Mouse (Mus musculus) left cerebral cortex, adult 18-20 months (tissue): ENCODE results near the gene Ubl4b. TPM values are rescaled to one million over a fixed set of nuclear protein-coding genes. Genes with fewer than 3 reads are reported as not detected.

ENCODE experiments used
- DNase-seq, 2 experiments: peaks; one replicate each; pipeline ENCODE4 v3.0.0; 2021 to 2022; ENCODE audit warnings: low spot score in 2 of 2, mixed read lengths in 1 of 2
- total RNA-seq, 2 experiments: library from RNA; stranded (reverse); gene quantifications; 2 replicates each; pipeline ENCODE4 v1.2.3; 2021

Gene Ubl4b
- total RNA-seq, 2 experiments from 2014 or later = not detected

DNA sequence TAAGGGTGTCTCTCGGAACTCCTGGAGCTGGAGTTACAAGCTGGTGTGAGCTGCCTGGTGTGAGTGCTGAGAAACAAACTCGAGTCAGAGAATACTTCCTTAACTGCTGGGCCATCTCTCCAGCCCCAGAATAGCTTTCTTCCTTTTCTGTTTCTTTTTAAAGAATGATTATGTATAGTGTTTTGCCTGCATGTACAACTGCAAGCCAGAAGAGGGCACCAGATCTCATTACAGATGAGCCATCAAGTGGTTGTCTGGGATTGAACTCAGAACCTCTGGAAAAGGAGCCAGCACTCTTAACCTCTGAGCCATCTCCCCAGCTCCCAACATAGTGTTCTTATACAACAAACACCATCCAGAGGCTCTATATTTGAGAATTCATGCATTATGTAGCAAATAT lies 16.3 kb upstream of the Ubl4b start:
- no peak for DNase-seq

DNA sequence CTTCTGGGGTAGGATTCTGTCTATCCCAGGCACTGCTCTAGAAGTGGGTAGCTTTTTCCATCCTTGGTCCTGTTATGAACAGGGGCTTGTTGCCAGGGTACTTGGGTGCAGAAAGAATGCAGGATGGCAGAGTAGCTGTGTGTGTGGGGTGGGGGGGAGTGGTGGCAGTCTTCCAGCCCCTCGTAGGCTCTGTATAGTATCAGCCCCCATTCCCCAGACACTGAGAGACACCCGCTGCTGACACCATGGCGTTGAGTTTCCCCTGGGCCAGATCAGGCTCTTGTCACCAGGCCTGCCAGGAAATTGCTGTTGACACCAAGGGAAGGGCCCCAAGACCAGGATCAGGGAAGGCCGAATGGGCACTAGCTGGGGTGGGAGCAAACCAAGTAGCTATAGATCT lies 13.8 kb upstream of the Ubl4b start:
- no peak for DNase-seq

DNA sequence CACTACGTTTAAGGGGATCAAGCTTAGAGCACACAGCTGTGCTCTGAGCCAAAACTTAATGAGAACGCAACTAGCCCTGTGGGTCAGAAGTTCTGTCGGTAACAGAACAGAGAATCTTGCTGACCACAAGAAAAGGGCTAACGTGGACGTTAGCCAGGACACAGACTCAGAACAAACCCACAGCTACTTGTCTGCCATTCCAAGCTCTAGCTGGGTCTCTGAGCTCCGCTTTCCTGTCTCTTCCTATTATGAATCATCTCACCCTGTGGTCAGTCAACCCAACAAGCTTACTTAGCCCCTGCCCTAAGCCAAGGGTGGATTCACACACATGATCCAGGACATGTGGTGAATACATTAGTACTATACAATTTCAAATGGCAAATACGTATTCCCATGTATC lies 12.9 kb upstream of the Ubl4b start:
- DNase-seq = no peak

DNA sequence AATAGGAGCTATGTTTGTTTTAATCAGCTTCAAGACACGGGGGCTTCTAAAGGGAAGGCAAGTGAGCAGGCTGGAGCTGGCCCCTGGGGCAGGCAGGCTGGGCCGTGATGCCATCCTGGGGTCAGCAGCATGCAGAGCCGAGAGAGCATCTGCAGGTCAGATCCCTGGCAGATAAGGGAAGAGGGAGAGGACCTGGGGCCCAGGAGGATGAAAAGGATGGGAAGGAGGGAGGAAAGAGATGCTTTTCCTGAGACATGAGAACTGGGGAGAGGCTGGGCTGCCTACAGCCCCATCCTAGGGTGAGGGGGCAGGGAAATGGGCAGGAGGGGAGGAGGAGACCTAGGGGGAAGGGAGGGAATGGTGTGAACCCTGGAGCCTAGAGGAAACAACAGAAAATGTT lies 10.5 kb upstream of the Ubl4b start:
- DNase-seq = no peak

- DNase-seq = no peak
Observed at GRCm38 (mm10) chr3:107563880-107564279, 9.0 kb upstream of the Ubl4b start.

DNA sequence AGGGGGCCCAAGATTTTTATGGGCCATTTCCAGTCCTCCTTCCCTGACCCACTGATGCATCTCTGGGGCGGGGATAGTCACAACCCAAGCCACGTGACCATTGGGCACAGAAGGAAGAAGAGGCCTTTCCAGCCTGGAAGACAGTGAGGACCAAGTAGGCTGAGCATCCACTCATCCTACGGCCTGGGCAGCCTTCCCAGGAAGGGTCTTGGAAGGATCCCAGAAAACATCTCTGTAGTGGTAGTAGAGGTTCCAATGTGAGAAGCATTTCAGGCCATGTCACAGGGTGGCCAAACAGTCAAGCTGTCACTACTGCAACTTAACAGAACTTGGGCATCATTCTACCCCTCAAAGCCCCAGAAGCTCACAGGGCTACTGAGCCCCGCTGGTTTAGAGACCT lies 7.7 kb upstream of the Ubl4b start:
- no peak for DNase-seq

DNA sequence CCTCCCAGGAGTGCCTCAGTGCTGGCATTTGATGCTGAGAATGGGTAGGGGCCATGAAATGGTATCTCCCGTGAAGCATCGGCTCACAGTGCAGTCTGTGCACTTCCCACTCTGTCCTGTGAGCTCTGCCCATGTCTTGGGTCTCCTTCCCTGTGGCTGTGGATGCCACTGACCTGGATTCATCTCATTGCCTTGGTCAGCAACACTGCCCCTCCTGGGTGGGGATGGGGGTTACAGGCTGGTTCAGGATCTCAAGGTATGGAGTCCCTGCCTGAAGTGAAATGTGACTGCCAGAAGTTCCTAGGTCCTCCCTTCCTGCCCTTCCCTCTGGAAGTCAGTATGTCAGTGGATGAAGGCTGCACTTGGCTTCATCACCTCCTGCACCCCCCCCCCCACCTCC lies 7.2 kb upstream of the Ubl4b start:
- no peak for DNase-seq

- peak; percentile 48 to 57 for DNase-seq
Observed at GRCm38 (mm10) chr3:107559183-107559582, 4.3 kb upstream of the Ubl4b start.

- DNase-seq = no peak
Observed at GRCm38 (mm10) chr3:107558740-107559139, 3.9 kb upstream of the Ubl4b start.

GRCm38 (mm10) chr3:107550409-107551049 lies 4.3 kb downstream of the Ubl4b start:
- peak; percentile 82 to 88 for DNase-seq

GRCm38 (mm10) chr3:107546956-107547355 lies 7.9 kb downstream of the Ubl4b start:
- no peak for DNase-seq

GRCm38 (mm10) chr3:107545716-107546412 lies 9.0 kb downstream of the Ubl4b start:
- DNase-seq = no peak

GRCm38 (mm10) chr3:107545278-107545677 lies 9.6 kb downstream of the Ubl4b start:
- no peak for DNase-seq

- no peak for DNase-seq
Observed at GRCm38 (mm10) chr3:107543158-107544080, 11.5 kb downstream of the Ubl4b start.

DNA sequence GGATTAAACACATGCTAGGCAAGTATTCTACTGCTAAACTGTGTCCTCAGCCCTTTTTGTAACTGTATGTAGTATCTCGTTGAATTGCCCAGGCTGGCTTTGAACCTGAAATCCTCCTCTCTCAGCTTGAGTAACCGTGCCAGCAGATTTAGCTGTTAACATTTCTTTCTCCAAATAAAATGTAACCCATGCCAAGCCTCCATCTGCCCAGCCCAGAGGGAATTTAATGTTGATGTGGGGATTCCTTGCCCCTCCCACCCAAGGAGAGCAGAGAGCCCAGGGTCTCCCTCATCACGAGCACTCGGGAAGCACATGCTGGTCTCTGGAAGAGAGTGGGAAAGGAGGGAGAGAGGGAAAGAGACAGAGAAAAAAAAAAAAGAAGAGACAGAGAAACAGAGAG lies 12.3 kb downstream of the Ubl4b start:
- DNase-seq = no peak

- no peak for DNase-seq
Observed at GRCm38 (mm10) chr3:107537504-107537889, 17.4 kb downstream of the Ubl4b start.

DNA sequence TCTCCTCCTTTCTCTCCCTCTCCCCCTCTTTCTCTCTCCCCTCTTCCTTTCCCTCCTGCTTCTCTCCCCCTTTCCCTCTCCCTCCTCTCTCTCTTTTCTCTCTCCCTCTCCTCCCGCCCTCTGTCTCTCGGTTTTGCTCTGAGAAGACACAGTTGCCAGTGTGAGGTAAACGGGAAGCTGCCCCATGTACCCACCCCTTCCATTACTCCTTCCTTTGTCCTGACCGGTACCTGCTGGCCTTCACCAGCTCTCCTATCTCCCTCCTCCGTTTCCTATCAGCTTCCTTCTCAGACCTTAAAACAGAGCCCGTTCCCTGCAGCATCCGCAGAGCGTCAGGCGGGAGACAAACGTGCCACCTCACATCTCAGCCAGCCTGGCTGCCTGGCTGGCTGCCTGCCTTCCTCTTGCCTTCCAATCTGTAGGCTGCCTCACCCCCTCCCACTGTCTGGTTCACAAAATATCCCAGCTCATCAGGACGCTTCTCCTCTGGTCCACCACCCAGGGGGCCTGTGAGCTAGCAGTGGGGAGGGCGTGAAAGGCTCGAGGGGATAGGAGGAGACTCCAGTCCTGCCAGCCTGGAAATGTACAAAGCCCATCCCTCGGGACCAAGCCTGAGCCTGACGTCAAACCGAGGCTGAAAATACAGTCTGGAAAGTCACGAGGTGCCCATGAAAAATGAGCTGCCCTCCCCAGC lies 17.9 kb downstream of the Ubl4b start:
- DNase-seq = peak; percentile 80 to 90

DNA sequence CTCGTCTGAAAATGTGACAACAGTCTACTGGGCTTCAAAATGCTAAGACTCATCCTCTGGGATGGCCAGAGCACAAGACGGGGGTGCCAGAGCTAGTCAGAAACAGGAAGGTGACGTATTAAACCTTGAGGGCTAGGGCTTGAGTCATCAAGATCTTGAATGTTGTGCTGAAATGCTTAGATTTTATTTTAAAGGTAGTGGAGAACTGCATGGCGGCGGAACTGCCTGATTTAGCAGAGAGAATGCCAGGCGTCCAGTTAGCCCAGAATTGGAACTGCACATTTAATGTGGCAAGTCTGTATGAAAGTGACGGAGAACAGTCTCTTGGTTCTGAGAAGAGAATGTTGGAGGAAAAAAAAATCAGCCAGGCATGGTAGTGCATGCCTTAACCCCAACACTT lies 19.9 kb downstream of the Ubl4b start:
- peak in 1 of 2 experiments; percentile 55 for DNase-seq

GRCm38 (mm10) chr3:107533532-107533931 lies 21.3 kb downstream of the Ubl4b start:
- no peak for DNase-seq

DNA sequence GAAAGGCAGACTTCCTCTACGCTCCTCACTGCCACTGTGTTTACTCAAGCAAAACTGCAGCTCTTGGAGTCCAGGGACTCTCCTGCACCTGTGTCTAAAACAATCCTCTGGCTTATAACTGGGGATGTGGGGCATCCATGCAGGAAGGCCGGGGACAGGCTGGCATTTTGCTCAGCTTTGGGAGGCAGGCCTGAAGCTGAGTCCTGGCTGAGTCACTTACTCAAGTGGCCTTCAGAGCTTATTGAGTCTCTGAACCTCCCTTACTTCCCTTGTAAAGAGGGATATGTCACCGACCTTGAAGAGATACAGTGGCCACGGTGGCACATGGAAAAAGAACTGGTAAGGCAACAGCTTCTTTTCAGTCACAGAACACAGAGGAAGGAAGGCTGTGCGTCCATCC lies 24.3 kb downstream of the Ubl4b start:
- DNase-seq = no peak

DNA sequence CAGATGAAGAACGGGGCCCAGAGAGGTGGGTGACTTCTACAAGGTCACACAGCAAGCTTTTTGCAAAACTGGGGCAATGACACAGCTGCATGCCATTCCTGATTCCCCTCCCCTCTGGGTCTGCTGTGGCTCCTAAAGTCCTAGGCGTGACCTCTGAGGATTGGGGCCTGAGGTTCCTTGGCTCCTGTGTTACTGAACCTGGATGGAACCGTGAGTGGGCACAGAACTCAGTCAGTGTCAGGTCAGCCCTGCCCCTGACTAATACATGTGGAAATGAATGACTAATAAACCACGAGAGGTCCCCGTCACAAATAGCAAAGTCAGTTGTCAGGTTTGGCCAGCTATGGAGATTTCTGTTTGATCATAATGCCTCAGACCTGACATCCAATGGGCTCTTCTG lies 25.7 kb downstream of the Ubl4b start:
- DNase-seq = no peak
